Mouse (Mus musculus) retina, adult 2 months (tissue): ENCODE measurements at regions not wholly inside any gene's neighbourhood (a gene's known extent, or its start where the extent isn't known, plus 50 kb on each side); places are given as distances from the start of the nearest gene placed in this dataset.
"Not testable (repeated sequence)": the region's sequence is repeated elsewhere in the genome, so short reads cannot be mapped to it uniquely, and the experiment has no call there.

ENCODE experiments used
- DNase-seq: peaks from one replicate; pipeline ENCODE4 v3.0.0-alpha.2; 2012; ENCODE audit warnings: low read depth, low spot score

- DNase-seq: no peak
Measured at GRCm38 (mm10) chr2:17896036-17896435, 100.7 kb downstream of the H2al2a start.

GRCm38 (mm10) chr2:17892661-17893060 lies 104.1 kb downstream of the H2al2a start:
- DNase-seq: not testable (repeated sequence)

- DNase-seq: no peak
Measured at GRCm38 (mm10) chr2:17887699-17888098, 109.1 kb downstream of the H2al2a start.

GRCm38 (mm10) chr2:17882389-17882788 lies 114.4 kb downstream of the H2al2a start:
- DNase-seq: no peak

- no peak for DNase-seq
Measured at GRCm38 (mm10) chr2:17880800-17881717, 115.7 kb downstream of the H2al2a start.

- no peak for DNase-seq
Measured at GRCm38 (mm10) chr2:17877901-17878300, 118.9 kb downstream of the H2al2a start.

GRCm38 (mm10) chr2:17876942-17877341 lies 119.8 kb downstream of the H2al2a start:
- DNase-seq: no peak

- DNase-seq: no peak
Measured at GRCm38 (mm10) chr2:17876155-17876554, 120.6 kb downstream of the H2al2a start.

- no peak for DNase-seq
Measured at GRCm38 (mm10) chr2:17870562-17870961, 126.2 kb downstream of the H2al2a start.

GRCm38 (mm10) chr2:17868145-17868544 lies 128.6 kb downstream of the H2al2a start:
- DNase-seq: no peak

GRCm38 (mm10) chr2:17867341-17867740 lies 129.4 kb downstream of the H2al2a start:
- no peak for DNase-seq

- no peak for DNase-seq
Measured at GRCm38 (mm10) chr2:17861765-17862495, 130.7 kb upstream of the Nebl start.

GRCm38 (mm10) chr2:17860922-17861559 lies 129.8 kb upstream of the Nebl start:
- no peak for DNase-seq

GRCm38 (mm10) chr2:17859234-17859633 lies 128.0 kb upstream of the Nebl start:
- no peak for DNase-seq

- DNase-seq: no peak
Measured at GRCm38 (mm10) chr2:17858326-17858725, 127.1 kb upstream of the Nebl start.

GRCm38 (mm10) chr2:17855566-17856264 lies 124.5 kb upstream of the Nebl start:
- DNase-seq: no peak

GRCm38 (mm10) chr2:17854088-17854487 lies 122.8 kb upstream of the Nebl start:
- no peak for DNase-seq

GRCm38 (mm10) chr2:17853500-17854011 lies 122.3 kb upstream of the Nebl start:
- no peak for DNase-seq

- no peak for DNase-seq
Measured at GRCm38 (mm10) chr2:17852740-17853499, 121.7 kb upstream of the Nebl start.

GRCm38 (mm10) chr2:17850741-17851140 lies 119.5 kb upstream of the Nebl start:
- DNase-seq: no peak

GRCm38 (mm10) chr2:17849267-17849666 lies 118.0 kb upstream of the Nebl start:
- DNase-seq: no peak
